Mouse (Mus musculus) forebrain, embryonic 14.5 days (tissue): ENCODE measurements at regions not wholly inside any gene's neighbourhood (a gene's known extent, or its start where the extent isn't known, plus 50 kb on each side); places are given as distances from the start of the nearest gene placed in this dataset.
A peak's percentile ranks its signal among the peaks of the same experiment; 100 is the strongest.

Source experiments
- ATAC-seq: fragments of 200-750 bp; cut with Nextera tagmentation; 2 replicates; pipeline ENCODE4 v1.8.0; 2017; ENCODE audit warnings: mild to moderate bottlenecking, moderate library complexity
- DNase-seq: peaks from one replicate; pipeline ENCODE4 v3.0.0-alpha.2; 2015; ENCODE audit warnings: low spot score
- H3K27ac ChIP-seq: fragments of 300-500 bp; sonication (generic); 2 replicates; pipeline ENCODE4 v1.5.1; 2014; ENCODE audit warnings: low read depth, mild to moderate bottlenecking, control low read depth, low read length, moderate library complexity
- H3K27me3 ChIP-seq: fragments of 300-500 bp; sonication (generic); replicated peaks from 2 replicates; pipeline ENCODE4 v1.6.1; 2014; ENCODE audit warnings: low read length, control low read depth, mixed read lengths; ENCODE audit not compliant: control insufficient read depth, insufficient read depth
- H3K36me3 ChIP-seq: fragments of 300-500 bp; sonication (generic); 2 replicates; pipeline ENCODE4 v1.6.1; 2014; ENCODE audit warnings: low read length, control low read depth; ENCODE audit not compliant: control insufficient read depth, insufficient read depth
- H3K4me1 ChIP-seq: fragments of 300-500 bp; sonication (generic); 2 replicates; pipeline ENCODE4 v1.6.1; 2014; ENCODE audit warnings: antibody characterized with exemption, low read length, control low read depth; ENCODE audit not compliant: control insufficient read depth, insufficient read depth
- H3K4me2 ChIP-seq: fragments of 300-500 bp; sonication (generic); 2 replicates; pipeline ENCODE4 v1.6.1; 2014; ENCODE audit warnings: mild to moderate bottlenecking, control low read depth, low read length
- H3K4me3 ChIP-seq: fragments of 300-500 bp; sonication (generic); 2 replicates; pipeline ENCODE4 v1.5.1; 2014; ENCODE audit warnings: low read depth, low read length, control low read depth
- H3K9ac ChIP-seq: fragments of 300-500 bp; sonication (generic); 2 replicates; pipeline ENCODE4 v1.6.1; 2014; ENCODE audit warnings: mild to moderate bottlenecking, low read length, control low read depth, moderate library complexity
- H3K9me3 ChIP-seq: fragments of 300-500 bp; sonication (generic); replicated peaks from 2 replicates; pipeline ENCODE4 v1.6.1; 2016; ENCODE audit warnings: low read length, control low read depth, mixed read lengths; ENCODE audit not compliant: control insufficient read depth
- WGBS: fragments of 180-500 bp; shearing (Covaris S2); extraction: QIAGEN DNeasy Blood & Tissue Kit; methylation state at CpG from one replicate; pipeline ENCODE4 v1.1.7; 2014; 5-methylcytosine and 5-hydroxymethylcytosine counted together

- H3K27ac ChIP-seq, result no peak overlapping the region
- H3K9ac ChIP-seq, result no peak overlapping the region
- H3K4me3 ChIP-seq, result no peak overlapping the region
- no peak overlapping the region for H3K4me2 ChIP-seq
- no peaks in the 10 kb centered on the region for H3K27me3 ChIP-seq
- DNase-seq (no peak), ATAC-seq (no peak)
- 94% methylated on average over 9 of the region's 9 CpGs for WGBS
- no peaks in the 10 kb centered on the region for H3K36me3 ChIP-seq
- no peaks in the 10 kb centered on the region for H3K9me3 ChIP-seq
- H3K4me1 ChIP-seq, result no peaks in the 10 kb centered on the region
Observed at GRCm38 (mm10) chr8:115476071-115476470, 231.5 kb downstream of the Maf start.

- Histone ChIP-seq H3K4me2 (no peak overlapping the region), H3K27ac (no peak overlapping the region), H3K27me3 (no peaks in the 10 kb centered on the region), H3K9ac (no peak overlapping the region), H3K4me1 (no peaks in the 10 kb centered on the region), H3K9me3 (no peaks in the 10 kb centered on the region), H3K36me3 (no peaks in the 10 kb centered on the region), H3K4me3 (no peak overlapping the region)
- ATAC-seq (no peak), DNase-seq (no peak)
- WGBS, result 85% methylated on average over 10 of the region's 10 CpGs
Observed at GRCm38 (mm10) chr8:115475156-115475555, 232.4 kb downstream of the Maf start.

- ATAC-seq (no peak), DNase-seq (no peak)
- Histone ChIP-seq H3K36me3 (no peaks in the 10 kb centered on the region), H3K27ac (no peak overlapping the region), H3K4me1 (no peaks in the 10 kb centered on the region), H3K9me3 (no peaks in the 10 kb centered on the region), H3K4me2 (no peak overlapping the region), H3K27me3 (no peaks in the 10 kb centered on the region), H3K4me3 (no peak overlapping the region), H3K9ac (no peak overlapping the region)
- 72% methylated on average over 8 of the region's 8 CpGs for WGBS
Observed at GRCm38 (mm10) chr8:115473974-115474373, 233.6 kb downstream of the Maf start.

- 0 out of 2 replicates have a peak overlapping the region, but pooled peaks have one; percentile 2 for H3K4me2 ChIP-seq
- peaks cover 4% of the 10 kb centered on the region for H3K4me1 ChIP-seq
- H3K36me3 ChIP-seq, result no peaks in the 10 kb centered on the region
- H3K27me3 ChIP-seq, result no peaks in the 10 kb centered on the region
- H3K9ac ChIP-seq, result no peak overlapping the region
- H3K9me3 ChIP-seq, result no peaks in the 10 kb centered on the region
- 3% methylated on average over 9 of the region's 9 CpGs for WGBS
- no peak overlapping the region for H3K4me3 ChIP-seq
- ATAC-seq, result peak; percentile 84
- no peak overlapping the region for H3K27ac ChIP-seq
- DNase-seq, result peak; percentile 90
Observed at GRCm38 (mm10) chr8:115466553-115466952, 241.0 kb downstream of the Maf start.

- WGBS, result 15% methylated on average over 7 of the region's 7 CpGs
- no peaks in the 10 kb centered on the region for H3K27me3 ChIP-seq
- no peak overlapping the region for H3K4me2 ChIP-seq
- H3K9ac ChIP-seq, result no peak overlapping the region
- H3K27ac ChIP-seq, result no peak overlapping the region
- no peak for DNase-seq
- no peaks in the 10 kb centered on the region for H3K9me3 ChIP-seq
- H3K4me3 ChIP-seq, result no peak overlapping the region
- ATAC-seq, result peak; percentile 73
- no peaks in the 10 kb centered on the region for H3K36me3 ChIP-seq
- H3K4me1 ChIP-seq, result peaks cover 4% of the 10 kb centered on the region
Observed at GRCm38 (mm10) chr8:115466122-115466521, 241.5 kb downstream of the Maf start.

- DNase-seq, result no peak
- Histone ChIP-seq H3K4me3 (no peak overlapping the region), H3K9me3 (no peaks in the 10 kb centered on the region), H3K9ac (no peak overlapping the region), H3K27me3 (no peaks in the 10 kb centered on the region), H3K4me2 (no peak overlapping the region), H3K27ac (no peak overlapping the region), H3K4me1 (peaks cover 4% of the 10 kb centered on the region), H3K36me3 (no peaks in the 10 kb centered on the region)
- WGBS, result 81% methylated on average over 6 of the region's 6 CpGs
- ATAC-seq, result no peak
Observed at GRCm38 (mm10) chr8:115462657-115463056, 244.9 kb downstream of the Maf start.

GRCm38 (mm10) chr8:115458119-115458518, 249.5 kb downstream of the Maf start:
- 63% methylated on average over 3 of the region's 3 CpGs for WGBS
- Histone ChIP-seq H3K4me1 (0 out of 2 replicates have a peak, but pooled peaks cover 3% of the 10 kb centered on the region), H3K4me2 (no peak overlapping the region), H3K36me3 (no peaks in the 10 kb centered on the region), H3K9me3 (no peaks in the 10 kb centered on the region), H3K27me3 (no peaks in the 10 kb centered on the region), H3K27ac (no peak overlapping the region), H3K9ac (no peak overlapping the region), H3K4me3 (no peak overlapping the region)
- no peak for ATAC-seq
- no peak for DNase-seq

- H3K27me3 ChIP-seq, result no peaks in the 10 kb centered on the region
- H3K4me3 ChIP-seq, result no peak overlapping the region
- no peak overlapping the region for H3K27ac ChIP-seq
- ATAC-seq, result no peak
- no peak overlapping the region for H3K9ac ChIP-seq
- H3K4me1 ChIP-seq, result 0 out of 2 replicates have a peak, but pooled peaks cover 3% of the 10 kb centered on the region
- no peak overlapping the region for H3K4me2 ChIP-seq
- 56% methylated on average over 1 of the region's 1 CpGs for WGBS
- DNase-seq, result no peak
- H3K36me3 ChIP-seq, result no peaks in the 10 kb centered on the region
- no peaks in the 10 kb centered on the region for H3K9me3 ChIP-seq
Observed at GRCm38 (mm10) chr8:115450789-115451188, 256.8 kb downstream of the Maf start.

- Histone ChIP-seq H3K9me3 (no peaks in the 10 kb centered on the region), H3K4me1 (no peaks in the 10 kb centered on the region), H3K27ac (no peak overlapping the region), H3K4me3 (no peak overlapping the region), H3K27me3 (no peaks in the 10 kb centered on the region), H3K36me3 (no peaks in the 10 kb centered on the region), H3K9ac (no peak overlapping the region), H3K4me2 (no peak overlapping the region)
- ATAC-seq, result no peak
- DNase-seq, result no peak
- WGBS, result 31% methylated on average over 3 of the region's 3 CpGs
Observed at GRCm38 (mm10) chr8:115448367-115448766, 259.2 kb downstream of the Maf start.
